Mouse (Mus musculus): ENCODE results near the gene Maml3. TPM values are rescaled to one million over a fixed set of nuclear protein-coding genes. Genes with fewer than 3 reads are reported as not detected.

Gene Maml3
- total and polyA plus RNA-seq, 3 experiments, result 0.81 to 1.8 (median 0.98) TPM

DNA sequence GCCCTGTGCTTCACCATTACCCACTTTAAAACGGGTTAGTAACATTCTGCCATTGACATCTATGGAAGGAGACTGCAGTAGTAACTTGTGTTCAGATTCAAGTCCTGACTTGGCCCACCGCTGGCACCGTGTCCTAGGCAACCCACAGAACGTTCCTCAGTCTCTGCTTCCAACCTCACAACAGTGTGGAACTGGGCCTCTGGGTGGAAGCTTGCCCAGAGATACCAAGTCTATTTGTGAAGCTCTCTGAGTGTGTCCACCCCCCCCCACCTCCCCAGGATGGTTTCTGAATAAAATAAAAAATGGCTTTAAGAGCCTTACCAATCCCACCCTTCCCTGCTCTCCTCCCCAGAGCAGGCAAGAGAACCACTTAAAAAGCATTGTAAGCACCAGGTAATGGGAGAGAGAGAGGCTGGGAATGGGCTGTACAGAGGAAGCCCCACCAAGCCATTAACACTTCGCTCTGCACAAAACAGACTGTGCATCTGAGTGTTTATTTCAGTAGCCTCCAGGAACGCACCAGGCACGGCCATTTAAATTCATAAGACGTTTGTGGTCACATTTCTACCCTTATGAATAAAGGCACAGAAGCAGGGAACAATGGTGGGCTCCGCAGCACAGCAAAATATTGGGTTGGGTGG is 141.6 kb downstream of the Maml3 start:
- Histone ChIP-seq H3K4me2 (ENCODE audit: insufficient read depth, low read depth, poor library complexity, severe bottlenecking) (no peak overlapping the region), H3K9me3 (replicated peaks; ENCODE audit: low read length) (no peaks in the 10 kb centered on the region), H3K27ac (ENCODE audit: insufficient read depth, low read depth) (no peak overlapping the region), H3K27me3 (replicated peaks) (no peaks in the 10 kb centered on the region), H3K4me3 (replicated peaks in 1 of 3; ENCODE audit: low read depth in 2 of 3, low read length in 2 of 3, poor library complexity in 1 of 3) (no peak overlapping the region), H3K79me2 (replicated peaks; ENCODE audit: control insufficient read depth, extremely low read depth, insufficient read depth, poor library complexity, severe bottlenecking) (no peaks in the 10 kb centered on the region), H3K9ac (ENCODE audit: insufficient read depth, low read depth) (no peak overlapping the region), H3K4me1 (ENCODE audit: control insufficient read depth in 1 of 2, insufficient read depth in 2 of 2) (peaks cover 5 to 23% of the 10 kb centered on the region in 2 experiments; a peak in 2 of 4 replicates), H3K36me3 (replicated peaks in 1 of 2; ENCODE audit: control insufficient read depth in 1 of 2, insufficient read depth in 1 of 2, low read length in 1 of 2) (no peaks in the 10 kb centered on the region)
- TF ChIP-seq USF2 (conservative IDR thresholded peaks at IDR 0.05; ENCODE audit: low read depth, low read length) (no peak), BHLHE40 (IDR thresholded peaks at IDR 0.05; ENCODE audit: low read depth, low read length) (no peak), RAD21 (IDR thresholded peaks at IDR 0.05; ENCODE audit: low read depth, low read length) (no peak), JUN (IDR thresholded peaks at IDR 0.05; ENCODE audit: insufficient read depth, low read depth, low read length) (no peak), NELFE (IDR thresholded peaks at IDR 0.05; ENCODE audit: low read depth, low read length) (no peak), MYC (IDR thresholded peaks at IDR 0.05; ENCODE audit: low read depth, low read length) (no peak), HCFC1 (IDR thresholded peaks at IDR 0.05; ENCODE audit: low read depth, low read length) (no peak), NRF1 (IDR thresholded peaks at IDR 0.05; ENCODE audit: low read depth, low read length) (no peak), E2F4 (IDR thresholded peaks at IDR 0.05; ENCODE audit: insufficient replicate concordance, low read depth, low read length) (no peak), MAX (IDR thresholded peaks at IDR 0.05; ENCODE audit: low read length) (no peak), UBTF (IDR thresholded peaks at IDR 0.05; ENCODE audit: low read depth, low read length) (no peak), MXI1 (IDR thresholded peaks at IDR 0.05; ENCODE audit: low read depth, low read length) (no peak), POLR2AphosphoS2 (IDR thresholded peaks at IDR 0.05; ENCODE audit: low read depth, low read length) (no peak), SIN3A (IDR thresholded peaks at IDR 0.05; ENCODE audit: low read length) (no peak), POLR2A (IDR thresholded peaks at IDR 0.05; ENCODE audit: low read depth, low read length) (no peak), ZKSCAN1 (IDR thresholded peaks at IDR 0.05; ENCODE audit: borderline replicate concordance, low read depth, low read length) (no peak), CHD2 (IDR thresholded peaks at IDR 0.05; ENCODE audit: low read length) (no peak)
- dilution Hi-C loops (cut with MboI; ENCODE audit: extremely low pct_ligation_motif_present, extremely low pct_unique_long_range_greater_than_20kb, low sequenced_read_pairs) (no loop called here), in situ Hi-C loops (cut with MboI; ENCODE audit: low pct_ligation_motif_present, low pct_unique_long_range_greater_than_20kb, low sequenced_read_pairs) (no loop called here)
- no peak for DNase-seq (ENCODE audit: extremely low read depth)

DNA sequence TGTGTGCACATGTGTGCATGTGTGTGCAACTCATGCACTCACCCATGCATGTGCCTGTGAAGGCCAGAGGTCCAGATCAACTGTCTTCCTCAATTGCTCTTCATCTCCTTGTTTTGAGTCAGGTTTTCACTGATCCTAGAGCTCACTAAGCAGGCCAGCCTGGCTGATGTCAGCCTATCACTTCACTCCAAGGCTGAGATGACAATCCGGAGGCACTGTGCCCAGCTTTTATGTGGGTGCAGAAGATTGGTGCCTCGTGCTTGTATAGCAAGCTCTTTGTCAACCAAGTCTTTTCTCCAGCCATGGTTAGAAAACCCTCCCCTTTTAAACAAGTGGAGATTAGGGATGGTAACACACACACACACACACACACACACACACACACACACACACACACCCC is 146.1 kb downstream of the Maml3 start:
- in situ Hi-C loops (cut with MboI; ENCODE audit: low pct_ligation_motif_present, low pct_unique_long_range_greater_than_20kb, low sequenced_read_pairs), result no loop called here
- dilution Hi-C loops (cut with MboI; ENCODE audit: extremely low pct_ligation_motif_present, extremely low pct_unique_long_range_greater_than_20kb, low sequenced_read_pairs), result no loop called here
- Histone ChIP-seq H3K27ac (ENCODE audit: insufficient read depth, low read depth) (no peak overlapping the region), H3K4me1 (ENCODE audit: control insufficient read depth in 1 of 2, insufficient read depth in 2 of 2) (no peaks in the 10 kb centered on the region), H3K4me3 (replicated peaks in 1 of 3; ENCODE audit: low read depth in 2 of 3, low read length in 2 of 3, poor library complexity in 1 of 3) (no peak overlapping the region), H3K36me3 (replicated peaks in 1 of 2; ENCODE audit: control insufficient read depth in 1 of 2, insufficient read depth in 1 of 2, low read length in 1 of 2) (no peaks in the 10 kb centered on the region), H3K4me2 (ENCODE audit: insufficient read depth, low read depth, poor library complexity, severe bottlenecking) (no peak overlapping the region), H3K79me2 (replicated peaks; ENCODE audit: control insufficient read depth, extremely low read depth, insufficient read depth, poor library complexity, severe bottlenecking) (no peaks in the 10 kb centered on the region), H3K9me3 (replicated peaks; ENCODE audit: low read length) (no peaks in the 10 kb centered on the region), H3K27me3 (replicated peaks) (no peaks in the 10 kb centered on the region), H3K9ac (ENCODE audit: insufficient read depth, low read depth) (no peak overlapping the region)
- no peak for DNase-seq (ENCODE audit: extremely low read depth)
- TF ChIP-seq MAZ (IDR thresholded peaks at IDR 0.05; ENCODE audit: low read depth, low read length), result no peak
- no peak for TF ChIP-seq SIN3A (IDR thresholded peaks at IDR 0.05; ENCODE audit: low read length)
- no peak for TF ChIP-seq ZMIZ1 (IDR thresholded peaks at IDR 0.05; ENCODE audit: low read depth, low read length)
- no peak for TF ChIP-seq USF2 (conservative IDR thresholded peaks at IDR 0.05; ENCODE audit: low read depth, low read length)
- no peak for TF ChIP-seq MEF2A (IDR thresholded peaks at IDR 0.05; ENCODE audit: borderline replicate concordance, low read depth, low read length)
- no peak for TF ChIP-seq RAD21 (IDR thresholded peaks at IDR 0.05; ENCODE audit: low read depth, low read length)
- no peak for TF ChIP-seq NRF1 (IDR thresholded peaks at IDR 0.05; ENCODE audit: low read depth, low read length)

All from CH12.LX (cell line).